Mouse (Mus musculus) intestine, postnatal 0 days (tissue): ENCODE results near the gene Atf3. TPM values are rescaled to one million over a fixed set of nuclear protein-coding genes. Genes with fewer than 3 reads are reported as not detected.
A peak's percentile ranks its signal among the peaks of the same experiment; 100 is the strongest.

Source experiments
- ATAC-seq: fragments of 200-750 bp; cut with Nextera tagmentation; 2 replicates; pipeline ENCODE4 v1.8.0; 2017; ENCODE audit warnings: mild to moderate bottlenecking, moderate TSS enrichment, moderate library complexity
- H3K27ac ChIP-seq: fragments of 300-500 bp; sonication (generic); 2 replicates; pipeline ENCODE4 v1.5.1; 2014; ENCODE audit warnings: mild to moderate bottlenecking, low read depth, low read length, moderate library complexity
- H3K27me3 ChIP-seq: fragments of 300-500 bp; sonication (generic); replicated peaks from 2 replicates; pipeline ENCODE4 v1.6.1; 2014; ENCODE audit warnings: low read length, mixed read lengths; ENCODE audit not compliant: control insufficient read depth, insufficient read depth
- H3K36me3 ChIP-seq: fragments of 300-500 bp; sonication (generic); 2 replicates; pipeline ENCODE4 v1.6.1; 2014; ENCODE audit warnings: mild to moderate bottlenecking, moderate library complexity; ENCODE audit not compliant: control insufficient read depth, insufficient read depth
- H3K4me1 ChIP-seq: fragments of 300-500 bp; sonication (generic); replicated peaks from 2 replicates; pipeline ENCODE4 v1.6.1; 2014; ENCODE audit warnings: antibody characterized with exemption, low read length, mixed read lengths; ENCODE audit not compliant: control insufficient read depth, insufficient read depth
- H3K4me2 ChIP-seq: fragments of 300-500 bp; sonication (generic); replicated peaks from 2 replicates; pipeline ENCODE4 v1.6.1; 2014; ENCODE audit warnings: low read depth, mild to moderate bottlenecking, moderate library complexity
- H3K4me3 ChIP-seq: fragments of 300-500 bp; sonication (generic); 2 replicates; pipeline ENCODE4 v1.5.1; 2014; ENCODE audit warnings: low read depth, low read length
- H3K9ac ChIP-seq: fragments of 300-500 bp; sonication (generic); 2 replicates; pipeline ENCODE4 v1.6.1; 2014; ENCODE audit warnings: mild to moderate bottlenecking, low read depth, low read length
- H3K9me3 ChIP-seq: fragments of 300-500 bp; sonication (generic); 2 replicates; pipeline ENCODE4 v1.6.1; 2016; ENCODE audit warnings: mixed run types; ENCODE audit not compliant: control insufficient read depth
- CTCF ChIP-seq: sonication (generic); IDR thresholded peaks from 2 replicates; pipeline ENCODE4 v1.5.1; 2016; ENCODE audit warnings: low read depth, mild to moderate bottlenecking, control low read depth, antibody characterized with exemption, moderate library complexity
- WGBS: fragments of 180-500 bp; shearing (Covaris S2); extraction: QIAGEN DNeasy Blood & Tissue Kit; methylation state at CpG from one replicate; pipeline ENCODE4 v1.1.7; 2014; 5-methylcytosine and 5-hydroxymethylcytosine counted together
- polyA plus RNA-seq: library from polyadenylated mRNA; unstranded; fragments of >200 nt; fragmentation: Nextera tagmentation; extraction: Ambion mirVana; gene quantifications from 2 replicates; pipeline ENCODE4 v1.2.1, GENCODE M21; 2015

Gene Atf3
- polyA plus RNA-seq, result 5.0 and 6.7 TPM in 2 replicates

DNA sequence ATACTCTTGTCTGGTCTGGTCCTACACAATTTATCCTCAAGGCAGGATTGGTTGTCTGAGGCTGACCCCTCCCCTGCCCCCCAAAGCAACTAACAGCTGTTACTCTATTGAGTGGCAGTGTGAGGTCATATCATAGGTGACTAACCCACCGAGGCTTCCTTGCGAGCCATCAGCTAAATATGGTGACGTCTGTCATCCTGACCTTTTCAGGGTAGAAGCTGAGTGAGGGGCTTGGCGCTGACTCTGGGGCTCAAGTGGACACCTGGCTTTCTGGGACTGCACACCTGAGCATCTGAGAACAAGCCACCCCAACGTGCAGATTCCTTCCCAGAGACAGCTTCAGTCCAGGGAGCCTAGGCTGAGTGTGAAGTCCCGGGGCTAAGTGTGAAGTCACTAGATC is at the start of gene Atf3:
TSS of gene Atf3 (minus strand) at position 101 of the 400 bp plus-strand sequence.
- no peak within 1 kb of the TSS for H3K4me2 ChIP-seq
- no peaks in the 10 kb centered on the region for H3K36me3 ChIP-seq
- TF ChIP-seq CTCF, result no peak
- H3K27ac ChIP-seq, result no peak within 1 kb of the TSS
- peaks cover 3% of the 10 kb centered on the region; the same call in 1 of the 2 replicates for H3K4me1 ChIP-seq
- no peak for ATAC-seq
- H3K9me3 ChIP-seq, result no peaks in the 10 kb centered on the region
- no peak within 1 kb of the TSS for H3K4me3 ChIP-seq
- no peaks in the 10 kb centered on the region; the same call in 1 of the 2 replicates for H3K27me3 ChIP-seq
- WGBS, result 58% methylated on average over 6 of the region's 6 CpGs
- no peak within 1 kb of the TSS for H3K9ac ChIP-seq

- no peaks in the 10 kb centered on the region for H3K9me3 ChIP-seq
- H3K36me3 ChIP-seq, result no peaks in the 10 kb centered on the region
- no peak overlapping the region for H3K27ac ChIP-seq
- 0 out of 2 replicates have a peak, but pooled peaks cover 6% of the 10 kb centered on the region for H3K4me1 ChIP-seq
- TF ChIP-seq CTCF, result no peak
- H3K4me3 ChIP-seq, result no peak overlapping the region
- H3K9ac ChIP-seq, result no peak overlapping the region
- ATAC-seq, result no peak
- H3K4me2 ChIP-seq, result no peak overlapping the region
- 88% methylated on average over 5 of the region's 5 CpGs for WGBS
- no peaks in the 10 kb centered on the region for H3K27me3 ChIP-seq
These were observed 49.3 kb upstream of the Atf3 start for GRCm38 (mm10) chr1:191267162-191267561.

DNA sequence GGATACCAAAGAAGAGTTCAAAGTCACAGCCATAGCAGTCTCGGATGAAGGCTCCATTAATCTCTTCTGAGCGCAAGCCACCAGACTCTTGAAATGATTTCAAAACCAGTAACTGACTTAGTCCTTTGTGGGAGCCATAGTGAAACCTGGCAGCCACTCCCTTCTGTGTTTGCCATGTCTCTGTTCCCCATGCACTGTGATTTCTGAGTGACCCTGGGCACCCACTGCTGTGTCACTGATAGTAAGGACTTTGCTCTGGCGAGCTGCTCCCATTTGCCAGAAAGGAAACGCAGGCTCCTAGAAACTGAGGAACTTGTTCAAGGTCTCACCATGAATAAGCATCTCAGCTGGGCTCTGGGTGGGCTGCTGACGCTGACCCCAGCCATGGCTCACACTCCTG is 45.6 kb upstream of the Atf3 start:
- 0 out of 2 replicates have a peak, but pooled peaks cover 6% of the 10 kb centered on the region for H3K4me1 ChIP-seq
- no peak overlapping the region for H3K4me3 ChIP-seq
- H3K36me3 ChIP-seq, result no peaks in the 10 kb centered on the region
- no peak overlapping the region for H3K9ac ChIP-seq
- H3K4me2 ChIP-seq, result no peak overlapping the region
- H3K27me3 ChIP-seq, result no peaks in the 10 kb centered on the region
- peak; percentile 60 for ATAC-seq
- TF ChIP-seq CTCF, result no peak
- WGBS, result 38% methylated on average over 5 of the region's 5 CpGs
- H3K9me3 ChIP-seq, result no peaks in the 10 kb centered on the region
- no peak overlapping the region for H3K27ac ChIP-seq

GRCm38 (mm10) chr1:191261861-191262260 is 44.0 kb upstream of the Atf3 start:
- ATAC-seq, result no peak
- H3K36me3 ChIP-seq, result no peaks in the 10 kb centered on the region
- no peaks in the 10 kb centered on the region for H3K27me3 ChIP-seq
- no peak for TF ChIP-seq CTCF
- H3K4me3 ChIP-seq, result no peak overlapping the region
- 62% methylated on average over 6 of the region's 6 CpGs for WGBS
- no peak overlapping the region for H3K9ac ChIP-seq
- peaks cover 6% of the 10 kb centered on the region; the same call in 1 of the 2 replicates for H3K4me1 ChIP-seq
- H3K27ac ChIP-seq, result no peak overlapping the region
- H3K9me3 ChIP-seq, result no peaks in the 10 kb centered on the region
- no peak overlapping the region for H3K4me2 ChIP-seq

GRCm38 (mm10) chr1:191259661-191260060 is 41.8 kb upstream of the Atf3 start:
- TF ChIP-seq CTCF, result no peak
- Histone ChIP-seq H3K4me2 (no peak overlapping the region), H3K9me3 (no peaks in the 10 kb centered on the region), H3K4me3 (no peak overlapping the region), H3K4me1 (peaks cover 6% of the 10 kb centered on the region; the same call in 1 of the 2 replicates), H3K27me3 (no peaks in the 10 kb centered on the region), H3K9ac (no peak overlapping the region), H3K27ac (no peak overlapping the region), H3K36me3 (no peaks in the 10 kb centered on the region)
- WGBS, result 64% methylated on average over 5 of the region's 5 CpGs
- no peak for ATAC-seq

DNA sequence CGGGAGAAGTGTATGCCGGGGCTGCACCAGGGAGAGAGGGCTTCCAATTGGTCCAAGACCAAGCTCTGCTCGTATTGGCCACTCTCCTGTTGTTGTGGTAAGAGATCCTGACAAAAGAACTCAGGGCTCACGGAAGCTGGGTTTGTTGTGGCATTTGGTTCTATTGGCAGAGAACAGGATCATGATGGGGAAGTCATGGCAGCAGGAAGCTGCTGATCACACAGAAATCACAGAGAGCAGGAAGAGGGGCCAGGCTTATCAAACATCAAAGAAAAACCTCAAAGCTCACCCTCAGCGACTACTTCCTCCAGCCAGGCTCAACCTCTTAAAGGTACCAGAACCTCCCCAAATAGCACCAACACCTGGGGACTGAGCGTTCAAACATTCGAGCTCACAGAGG is 41.3 kb upstream of the Atf3 start:
- Histone ChIP-seq H3K27ac (no peak overlapping the region), H3K9me3 (no peaks in the 10 kb centered on the region), H3K4me2 (no peak overlapping the region), H3K36me3 (no peaks in the 10 kb centered on the region), H3K27me3 (no peaks in the 10 kb centered on the region), H3K4me3 (no peak overlapping the region), H3K4me1 (peaks cover 6% of the 10 kb centered on the region; the same call in 1 of the 2 replicates), H3K9ac (no peak overlapping the region)
- WGBS, result 36% methylated on average over 7 of the region's 7 CpGs
- no peak for TF ChIP-seq CTCF
- ATAC-seq, result no peak

DNA sequence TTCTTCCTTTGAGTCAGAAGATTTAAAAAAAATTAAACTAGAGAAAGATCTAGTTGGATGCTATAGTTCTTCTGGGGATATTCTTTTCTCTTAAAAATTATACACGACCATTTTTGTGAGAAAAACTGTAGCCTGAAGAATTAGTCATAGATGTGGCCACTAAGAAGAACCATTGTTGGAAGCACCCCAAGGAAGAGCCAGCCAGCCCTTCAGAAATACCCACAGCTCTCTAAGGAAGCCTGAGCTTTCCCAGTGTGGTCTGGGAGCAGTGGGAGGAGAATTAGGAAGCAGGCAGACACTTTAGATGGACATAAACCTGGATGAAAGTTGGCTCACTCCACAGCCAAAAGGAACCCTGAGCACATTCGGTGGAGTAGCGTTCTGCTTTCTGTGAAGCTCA is 40.7 kb upstream of the Atf3 start:
- WGBS, result 64% methylated on average over 3 of the region's 3 CpGs
- H3K4me1 ChIP-seq, result peaks cover 6% of the 10 kb centered on the region; the same call in 1 of the 2 replicates
- no peak for ATAC-seq
- H3K4me3 ChIP-seq, result no peak overlapping the region
- no peak for TF ChIP-seq CTCF
- H3K27ac ChIP-seq, result no peak overlapping the region
- H3K4me2 ChIP-seq, result no peak overlapping the region
- no peaks in the 10 kb centered on the region for H3K27me3 ChIP-seq
- no peak overlapping the region for H3K9ac ChIP-seq
- H3K36me3 ChIP-seq, result no peaks in the 10 kb centered on the region
- H3K9me3 ChIP-seq, result no peaks in the 10 kb centered on the region
